Mouse (Mus musculus) heart, adult 2 months (tissue): ENCODE measurements at regions not wholly inside any gene's neighbourhood (a gene's known extent, or its start where the extent isn't known, plus 50 kb on each side); places are given as distances from the start of the nearest gene placed in this dataset.

Experiments
- DNase-seq, 2 experiments: peaks; one replicate each; pipeline ENCODE4 v3.0.0; 2021
- H3K27ac ChIP-seq: fragments of 200-600 bp; 2 replicates; pipeline ENCODE4 v1.8.1; 2022
- H3K27me3 ChIP-seq: fragments of 200-500 bp; 2 replicates; pipeline ENCODE4 v1.6.1; 2012; ENCODE audit warnings: mild to moderate bottlenecking, low read length, inconsistent platforms, mixed read lengths; ENCODE audit not compliant: control insufficient read depth, insufficient read depth
- H3K36me3 ChIP-seq: fragments of 200-500 bp; 2 replicates; pipeline ENCODE4 v1.6.1; 2012; ENCODE audit warnings: low read length, inconsistent platforms; ENCODE audit not compliant: control insufficient read depth, insufficient read depth
- H3K4me1 ChIP-seq: fragments of 200-500 bp; 2 replicates; pipeline ENCODE4 v1.6.1; 2011; ENCODE audit warnings: low read length; ENCODE audit not compliant: control insufficient read depth, insufficient read depth
- H3K4me3 ChIP-seq: fragments of 200-600 bp; 2 replicates; pipeline ENCODE4 v1.8.1; 2022
- H3K79me2 ChIP-seq: fragments of 200-500 bp; replicated peaks from 2 replicates; pipeline ENCODE4 v1.6.1; 2012; ENCODE audit warnings: mild to moderate bottlenecking, inconsistent platforms, low read length, moderate library complexity, mixed read lengths; ENCODE audit not compliant: control insufficient read depth, insufficient read depth
- H3K9ac ChIP-seq: fragments of 200-500 bp; 2 replicates; pipeline ENCODE4 v1.6.1; 2012; ENCODE audit warnings: low read depth, mild to moderate bottlenecking, control low read depth, inconsistent platforms, low read length, mixed read lengths
- CTCF ChIP-seq: fragments of 200-600 bp; IDR thresholded peaks from 2 replicates; pipeline ENCODE4 v1.8.1; 2022; ENCODE audit warnings: antibody characterized with exemption, mild to moderate bottlenecking, moderate library complexity
- EP300 ChIP-seq: fragments of 200-500 bp; IDR thresholded peaks from 2 replicates; pipeline ENCODE4 v1.6.1; 2011; ENCODE audit warnings: low read depth, low read length, control low read depth; ENCODE audit not compliant: insufficient read depth
- POLR2A ChIP-seq: fragments of 200-500 bp; IDR thresholded peaks from 2 replicates; pipeline ENCODE4 v1.6.1; 2011; ENCODE audit warnings: mild to moderate bottlenecking, low read depth, low read length, control low read depth; ENCODE audit not compliant: insufficient read depth
- WGBS: fragments of 180-500 bp; shearing (Covaris S2); methylation state at CpG from one replicate; pipeline ENCODE4 v1.1.7; 2018; 5-methylcytosine and 5-hydroxymethylcytosine counted together
- intact Hi-C: fragments of 180-260 bp; cut with DNase I; formaldehyde crosslinking; loops from one replicate; pipeline ENCODE4 v1.15.1; 2025

DNA sequence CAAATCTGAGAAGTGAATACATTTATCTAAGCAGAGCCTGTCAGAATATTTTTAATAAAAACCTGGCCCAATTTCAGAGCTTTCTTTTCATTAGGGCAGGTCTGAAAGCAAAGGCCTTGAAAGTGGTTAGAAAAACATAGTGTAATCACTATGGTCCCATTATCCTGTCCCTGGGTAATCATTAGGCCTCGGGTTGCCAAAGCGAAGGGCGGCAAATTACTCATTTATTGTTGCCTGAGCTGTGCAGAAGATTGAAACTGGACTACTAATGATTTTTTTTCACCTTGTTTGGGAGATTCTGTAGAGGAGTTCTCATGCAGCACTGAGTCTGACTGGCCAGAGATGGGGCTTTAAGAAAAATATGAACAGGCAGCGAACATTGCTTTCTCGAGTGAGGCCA lies 63.7 kb upstream of the Prkd1 start:
- H3K79me2 ChIP-seq = no peaks in the 10 kb centered on the region
- no peaks in the 10 kb centered on the region for H3K27me3 ChIP-seq
- no peak overlapping the region for H3K9ac ChIP-seq
- H3K4me1 ChIP-seq = no peaks in the 10 kb centered on the region
- WGBS = 71% methylated on average over 5 of the region's 5 CpGs
- no peaks in the 10 kb centered on the region for H3K36me3 ChIP-seq
- no peak overlapping the region for H3K4me3 ChIP-seq
- TF ChIP-seq POLR2A (no peak), CTCF (no peak), EP300 (no peak)
- no peak overlapping the region for H3K27ac ChIP-seq
- no peak for DNase-seq
- intact Hi-C loops = no loop called here

DNA sequence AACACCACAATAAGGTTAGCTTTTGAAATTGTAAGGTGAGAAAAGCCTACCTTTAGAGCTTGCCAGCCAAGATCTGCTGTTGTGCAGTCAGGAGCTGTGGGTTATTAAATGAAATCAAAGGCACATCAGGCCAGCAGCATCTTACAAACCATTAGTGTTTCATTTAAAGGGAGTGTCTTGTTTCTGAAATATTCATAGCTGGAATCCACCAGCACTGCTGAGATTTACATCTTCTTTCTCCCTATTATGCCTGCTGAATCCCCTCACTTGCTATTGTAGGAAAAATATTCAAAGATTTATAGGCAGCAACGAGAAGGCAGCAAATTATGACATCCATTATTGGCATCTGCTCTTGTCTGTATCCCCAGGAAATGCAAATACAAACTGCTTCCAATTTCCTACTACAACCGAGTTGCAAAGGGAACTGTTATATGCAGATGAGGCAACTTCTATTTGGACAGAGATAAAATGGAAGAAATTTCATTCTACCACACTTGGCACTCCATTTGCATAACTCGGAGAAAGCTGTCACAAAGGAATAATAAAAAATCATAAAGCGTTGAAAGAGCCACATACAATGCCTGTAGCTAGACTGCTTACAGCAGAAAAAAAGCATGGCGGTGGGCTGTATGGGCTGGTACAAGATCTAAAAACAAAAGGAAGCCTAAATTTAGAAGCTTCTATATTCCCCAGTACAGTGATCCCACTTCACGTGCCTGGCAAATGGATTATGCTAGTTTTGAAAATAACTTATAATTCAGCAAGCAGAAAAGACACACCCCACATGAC lies 60.3 kb upstream of the Prkd1 start:
- intact Hi-C loops = no loop called here
- WGBS = 73% methylated on average over 6 of the region's 6 CpGs
- no peak overlapping the region for H3K9ac ChIP-seq

DNA sequence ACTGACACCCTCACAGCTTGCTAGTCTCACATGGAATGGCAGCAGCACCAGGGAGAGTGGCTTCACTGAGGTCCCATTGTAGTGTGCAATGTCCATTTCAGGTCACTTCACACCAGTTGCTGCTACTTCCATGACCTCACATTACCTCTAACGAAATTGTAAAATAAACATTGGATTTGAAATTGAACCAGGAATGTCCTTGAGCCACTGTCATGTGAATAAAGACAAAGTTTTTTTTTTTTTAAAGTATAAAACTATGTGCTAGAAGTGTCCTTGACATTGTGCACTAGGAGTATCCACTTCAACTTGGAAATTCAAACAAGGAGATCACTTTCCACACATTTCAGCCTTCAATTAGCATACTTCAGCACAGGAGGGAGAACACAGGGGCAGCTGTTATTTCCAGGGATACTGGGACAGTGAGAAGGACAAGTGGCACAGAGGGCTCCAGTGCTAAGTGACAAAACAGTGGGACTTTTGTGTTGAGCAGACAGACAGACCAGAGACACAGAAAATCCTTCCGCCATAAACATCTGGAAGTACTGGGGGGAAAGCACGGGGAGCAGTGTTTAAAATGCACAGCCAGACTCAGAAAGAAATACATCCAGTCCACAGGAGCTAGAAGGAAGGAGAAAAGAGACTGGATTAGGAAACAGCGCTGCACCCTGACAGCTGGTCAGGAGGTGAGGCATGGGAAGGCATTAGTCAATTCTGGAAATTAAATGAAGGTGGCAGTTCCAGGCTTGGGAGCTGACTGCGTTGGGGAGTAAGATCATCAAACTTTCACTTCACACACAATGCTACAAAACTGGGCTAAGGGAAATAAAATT lies 49.9 kb upstream of the Prkd1 start:
- TF ChIP-seq EP300 (no peak), POLR2A (no peak), CTCF (no peak)
- WGBS = 67% methylated on average over 5 of the region's 5 CpGs
- Histone ChIP-seq H3K4me1 (no peaks in the 10 kb centered on the region), H3K36me3 (no peaks in the 10 kb centered on the region), H3K79me2 (no peaks in the 10 kb centered on the region), H3K27me3 (no peaks in the 10 kb centered on the region), H3K4me3 (no peak overlapping the region), H3K27ac (no peak overlapping the region), H3K9ac (no peak overlapping the region)
- intact Hi-C loops = loop anchor here (10.0 kb wide), 1 partner anchor 254 kb away; no protein-coding TSS in a partner anchor
- DNase-seq = no peak

More for the DNA sequence above, 60.3 kb upstream of the Prkd1 start:
- TF ChIP-seq EP300 (no peak), CTCF (no peak), POLR2A (no peak)
- no peaks in the 10 kb centered on the region for H3K36me3 ChIP-seq
- no peak overlapping the region for H3K27ac ChIP-seq
- no peak for DNase-seq
- H3K4me1 ChIP-seq = no peaks in the 10 kb centered on the region
- no peaks in the 10 kb centered on the region for H3K79me2 ChIP-seq
- no peaks in the 10 kb centered on the region for H3K27me3 ChIP-seq
- no peak overlapping the region for H3K4me3 ChIP-seq
